Mouse (Mus musculus): Measurements from ENCODE around the gene Mrps5.
A peak's percentile ranks its signal among the peaks of the same experiment; 100 is the strongest.

Mrps5 gene

DNA sequence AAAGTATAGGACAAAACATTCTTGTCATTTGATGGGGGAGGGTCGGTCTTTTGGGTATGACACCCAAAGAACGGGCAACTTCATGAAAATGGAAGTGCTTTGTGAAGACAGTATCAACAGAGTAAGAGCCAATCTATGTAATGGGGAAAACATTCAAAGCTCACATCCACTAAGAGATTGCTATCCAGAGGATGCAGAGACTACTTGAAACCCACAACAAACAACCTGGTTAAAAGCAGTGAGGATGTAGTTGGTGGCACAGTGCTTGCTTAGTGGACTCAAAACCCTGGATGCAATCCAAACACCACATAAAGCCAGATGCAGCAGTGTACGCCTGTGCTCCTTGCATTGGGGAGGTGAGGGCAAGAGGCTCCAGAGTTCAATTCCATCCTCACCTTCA lies 32.3 kb downstream of the Mrps5 start:
- DNase-seq (ENCODE audit: low read depth, low spot score), result peak; percentile 45

DNA sequence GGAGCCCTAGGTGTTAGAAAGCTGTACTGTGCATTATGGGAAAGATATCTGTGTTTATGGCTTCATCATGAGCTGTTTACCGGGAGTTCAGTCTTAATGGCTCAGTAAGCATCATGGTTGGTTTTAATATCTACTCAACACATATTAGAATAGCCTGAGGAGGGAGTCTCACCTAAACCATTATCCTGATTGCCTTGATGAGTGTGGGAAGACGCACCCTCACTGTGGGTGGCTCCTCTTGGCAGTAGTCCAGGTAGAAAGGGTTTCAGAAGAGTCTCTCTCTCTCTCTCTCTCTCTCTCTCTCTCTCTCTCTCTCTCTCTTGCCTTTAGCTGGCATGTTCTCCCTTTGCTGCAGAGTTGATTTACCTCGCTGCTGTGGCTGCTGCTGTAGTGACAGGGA lies 35.0 kb downstream of the Mrps5 start:
- no peak for DNase-seq (ENCODE audit: low read depth, low spot score)

DNA sequence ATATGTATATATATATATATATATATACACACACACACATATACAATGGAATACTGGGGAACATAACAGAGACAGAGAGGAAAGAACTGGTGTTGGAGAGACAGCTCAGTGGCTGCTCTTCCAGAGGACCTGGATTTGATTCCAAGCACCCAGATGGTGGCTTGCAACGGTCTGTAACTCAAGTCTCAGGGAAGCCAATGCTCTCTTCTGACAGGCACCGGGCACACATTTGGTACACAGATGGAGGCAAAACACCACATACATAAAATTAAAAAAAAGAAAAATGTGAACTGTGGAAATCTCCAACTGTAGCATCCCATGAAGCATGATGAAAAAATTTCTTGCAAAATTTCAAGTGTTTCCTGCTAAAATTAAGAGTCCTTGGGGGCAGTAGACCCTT lies 37.8 kb downstream of the Mrps5 start:
- no peak for DNase-seq (ENCODE audit: low read depth, low spot score)

DNA sequence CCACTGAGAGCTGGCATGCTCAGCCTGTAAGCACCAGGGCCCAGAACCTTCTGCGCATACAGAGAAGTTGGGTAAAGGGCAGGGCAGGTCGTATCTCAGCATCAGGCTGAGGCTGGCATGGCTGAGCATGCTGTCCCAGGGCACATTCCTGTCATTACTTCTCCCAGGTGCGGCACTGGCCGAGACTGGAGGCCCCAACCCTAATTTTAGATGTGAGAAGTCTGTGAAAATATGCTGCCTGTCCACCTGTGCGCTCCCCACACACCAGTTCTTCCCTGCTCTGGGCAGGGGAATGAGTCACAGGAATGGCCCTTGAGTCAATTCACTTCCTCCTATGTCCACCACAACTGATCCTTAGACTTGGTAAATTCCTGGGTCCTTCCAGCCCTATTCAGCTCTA lies 38.6 kb downstream of the Mrps5 start:
- no peak for DNase-seq (ENCODE audit: low read depth, low spot score)

DNA sequence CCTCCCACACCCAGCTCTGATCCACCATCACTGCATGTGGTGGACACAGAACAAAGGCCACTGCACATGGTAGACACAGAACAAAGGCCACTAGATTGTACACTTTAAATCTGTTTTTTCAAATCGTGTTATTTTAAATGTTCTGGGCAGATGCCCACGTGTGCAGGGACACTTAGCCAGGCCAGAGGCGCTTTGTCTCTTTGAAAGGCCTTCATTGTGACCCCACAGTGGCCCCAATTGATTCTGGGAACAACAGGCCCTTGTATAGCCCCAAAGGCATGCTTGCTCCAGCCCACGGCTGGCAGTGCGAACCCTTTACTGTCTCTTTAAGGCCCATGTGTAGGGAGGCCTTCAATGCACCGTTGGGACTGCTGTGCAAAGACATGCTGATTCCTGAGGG lies 40.3 kb downstream of the Mrps5 start:
- no peak for DNase-seq (ENCODE audit: low read depth, low spot score)

DNA sequence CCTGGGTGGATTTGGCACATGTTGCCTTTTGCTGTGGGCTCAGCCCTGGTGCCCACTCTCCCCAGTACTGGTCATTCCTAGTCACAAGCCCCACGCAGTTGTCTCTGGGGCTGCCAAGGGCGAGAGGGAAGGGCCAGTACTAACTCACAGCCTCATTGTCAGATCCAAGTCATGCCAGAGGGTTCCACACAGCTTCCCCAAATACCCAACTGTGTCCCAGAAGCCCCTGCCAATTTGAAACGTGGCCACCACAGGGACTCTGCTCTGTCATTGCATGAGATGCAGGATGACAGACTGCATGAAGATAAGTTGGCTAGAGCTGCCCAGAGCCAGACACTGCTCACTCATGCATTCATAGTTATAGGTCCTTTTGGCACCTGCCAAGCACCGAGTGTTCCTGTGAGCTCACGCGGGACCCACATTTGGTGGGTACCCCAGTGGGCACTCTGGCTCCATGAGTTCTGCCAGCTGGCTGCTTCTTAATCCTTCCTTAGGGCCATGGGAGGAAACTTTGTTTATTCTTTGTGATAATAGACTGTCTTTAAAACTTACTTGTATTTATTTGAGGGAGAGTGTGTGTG lies 41.1 kb downstream of the Mrps5 start:
- no peak for DNase-seq (ENCODE audit: low read depth, low spot score)

DNA sequence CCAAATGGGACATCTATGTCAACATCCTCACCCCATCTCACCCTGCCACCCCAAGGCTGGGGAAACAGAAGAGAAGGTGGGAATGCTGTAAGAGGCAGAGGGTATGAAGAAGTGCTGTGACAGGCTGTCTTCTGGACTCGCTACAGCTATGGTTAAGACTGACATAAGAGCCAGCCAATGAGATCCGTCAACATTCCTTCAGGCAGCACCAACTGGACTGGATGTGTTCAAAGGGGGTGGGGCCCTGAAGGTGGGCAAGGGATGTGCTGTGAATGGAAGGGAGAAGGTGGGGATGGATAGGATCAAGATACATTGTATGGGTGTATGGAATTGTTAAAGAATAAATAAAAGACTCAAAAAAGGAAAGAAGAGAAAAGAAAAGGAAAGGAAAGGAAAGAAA lies 45.6 kb downstream of the Mrps5 start:
- DNase-seq (ENCODE audit: low read depth, low spot score), result no peak

DNA sequence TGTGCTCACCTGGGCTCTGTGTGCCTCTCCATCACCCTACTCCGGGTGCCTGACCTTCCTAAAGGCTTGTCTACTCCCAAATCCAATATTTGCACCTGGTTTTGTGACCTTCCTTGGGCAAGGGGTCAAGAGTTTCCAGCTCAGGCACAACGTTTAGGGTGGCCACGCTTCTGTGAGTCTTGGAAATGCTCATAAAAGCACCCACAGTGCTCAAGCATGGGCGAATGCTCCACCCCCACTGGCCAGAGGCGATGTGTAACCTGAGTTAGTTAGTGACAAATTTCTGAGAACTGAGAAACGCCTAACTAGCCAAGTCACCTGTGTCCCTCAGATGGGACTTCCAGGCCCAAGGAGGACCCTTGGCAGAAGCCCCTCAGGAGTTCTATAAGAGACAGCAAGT lies 48.6 kb downstream of the Mrps5 start:
- DNase-seq (ENCODE audit: low read depth, low spot score), result no peak

DNA sequence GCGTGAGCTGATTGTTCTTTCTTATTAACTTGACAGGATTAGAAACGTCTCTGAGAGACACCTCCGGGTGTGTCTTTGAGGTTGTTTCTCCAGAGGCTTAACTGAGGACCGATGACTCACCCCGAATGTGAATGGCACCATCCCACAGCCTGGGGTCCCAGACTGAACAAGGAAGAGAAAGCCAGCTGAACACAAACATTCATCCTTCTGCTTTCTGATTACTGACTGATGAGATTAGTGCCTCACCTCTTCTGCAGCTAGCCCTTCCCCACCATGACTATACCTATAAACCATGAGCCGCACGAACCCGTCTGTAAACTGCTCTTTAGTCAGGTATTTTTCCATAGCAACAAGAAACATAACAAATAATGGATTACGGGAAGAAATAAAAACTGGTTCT lies 52.0 kb downstream of the Mrps5 start:
- DNase-seq (ENCODE audit: low read depth, low spot score), result no peak

DNA sequence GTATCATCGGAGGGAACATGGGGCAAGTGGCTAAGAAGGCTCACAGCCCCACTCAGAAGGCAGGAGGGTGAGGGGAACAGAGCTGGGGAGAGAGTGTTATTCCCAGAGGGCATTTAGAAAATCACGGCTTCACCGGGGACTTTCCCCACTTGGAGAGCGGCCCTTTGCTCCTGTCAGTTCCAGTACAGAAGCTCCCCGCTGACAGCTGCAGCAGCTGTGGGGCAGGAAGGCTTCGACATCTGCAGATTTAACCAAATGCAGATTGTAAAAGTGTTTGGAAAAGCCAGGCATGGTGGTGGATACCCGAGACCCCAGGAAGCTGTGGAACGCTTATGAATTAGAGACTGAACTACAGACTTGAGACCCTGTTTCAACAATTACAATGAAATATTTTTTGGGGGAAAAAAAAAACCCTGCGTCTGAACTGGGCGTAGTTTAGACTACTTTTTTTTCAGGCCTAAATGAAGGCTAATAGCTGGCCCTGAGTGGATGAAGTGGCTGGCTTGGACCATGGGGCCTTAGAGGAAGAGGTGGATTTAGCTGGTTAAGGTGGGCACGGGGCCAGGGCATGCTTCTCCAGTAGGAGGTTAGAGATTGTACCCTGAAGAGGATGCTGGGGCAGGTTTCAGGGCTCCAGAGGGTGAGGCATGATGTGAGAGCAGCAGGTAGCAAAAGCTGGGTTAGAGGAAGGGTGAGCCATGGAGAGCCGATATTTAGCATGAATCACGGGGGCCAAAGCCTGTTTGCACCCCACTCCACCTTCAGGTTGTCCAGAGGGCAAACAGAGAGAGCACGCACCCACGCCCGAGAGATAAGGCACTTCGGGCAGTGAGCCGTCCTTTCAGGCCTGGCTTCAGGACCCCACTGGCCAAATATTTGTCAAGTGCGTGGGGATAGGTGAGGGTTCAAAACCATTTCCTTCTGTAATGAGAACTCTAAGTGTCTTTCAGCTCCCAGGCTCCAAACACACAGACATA lies 57.0 kb downstream of the Mrps5 start:
- DNase-seq (ENCODE audit: low read depth, low spot score), result no peak

DNA sequence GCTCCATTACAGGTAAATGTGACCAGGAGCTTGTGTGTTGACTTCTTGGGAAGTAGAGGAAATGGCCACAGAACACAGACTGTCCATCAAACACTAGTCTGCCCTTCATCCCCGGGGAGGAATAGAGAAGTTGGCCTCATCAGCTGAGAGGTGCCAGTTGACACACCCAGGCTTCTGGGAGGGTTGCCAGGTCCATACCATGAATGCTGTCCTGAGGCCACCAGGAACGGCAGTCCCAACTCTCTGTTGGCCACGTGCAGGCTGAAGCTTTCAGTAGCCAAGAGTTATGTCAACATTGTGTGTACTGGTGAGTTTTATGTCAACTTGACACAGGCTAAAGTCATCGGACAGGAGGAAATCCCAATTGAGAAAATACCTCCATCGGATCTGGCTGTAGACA lies 59.9 kb downstream of the Mrps5 start:
- DNase-seq (ENCODE audit: low read depth, low spot score), result no peak

DNA sequence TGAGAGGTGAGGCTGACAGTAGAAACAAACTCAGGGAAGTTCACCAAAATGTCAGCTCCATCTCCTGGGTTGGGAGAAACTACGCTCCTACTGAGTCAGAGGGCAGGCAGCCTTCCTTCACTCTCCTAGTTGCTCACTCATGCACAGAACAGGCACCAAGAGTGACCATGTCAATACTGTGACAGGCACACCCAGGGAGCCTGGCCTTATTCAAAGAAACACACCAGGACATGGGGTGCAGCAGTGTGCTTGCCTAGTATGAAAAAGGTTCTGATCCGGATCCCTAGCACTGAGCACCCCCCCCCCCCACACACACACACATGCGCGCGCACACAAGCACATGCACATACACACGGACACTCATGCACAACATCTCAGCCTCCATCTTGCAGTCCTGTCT lies 61.1 kb downstream of the Mrps5 start:
- no peak for DNase-seq (ENCODE audit: low read depth, low spot score)

DNA sequence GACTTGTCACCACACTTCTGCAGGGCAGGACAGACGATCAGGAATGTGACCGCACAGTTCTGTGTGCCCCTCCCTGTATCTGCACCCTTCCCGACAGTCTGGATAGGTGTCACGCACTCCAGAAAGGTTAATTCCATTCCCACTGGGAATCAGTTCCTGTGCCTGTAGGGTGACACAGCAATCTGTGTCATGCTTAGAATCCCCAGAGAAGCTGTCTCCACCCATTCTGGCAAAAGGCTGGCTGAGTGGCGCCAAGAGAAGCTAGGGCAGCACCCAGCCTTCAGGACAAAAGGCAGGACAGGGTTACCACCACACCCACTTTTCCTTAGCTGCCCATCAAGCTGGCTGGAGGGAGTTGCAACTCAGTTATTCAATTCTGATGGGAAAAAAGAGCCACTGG lies 62.9 kb downstream of the Mrps5 start:
- no peak for DNase-seq (ENCODE audit: low read depth, low spot score)

DNA sequence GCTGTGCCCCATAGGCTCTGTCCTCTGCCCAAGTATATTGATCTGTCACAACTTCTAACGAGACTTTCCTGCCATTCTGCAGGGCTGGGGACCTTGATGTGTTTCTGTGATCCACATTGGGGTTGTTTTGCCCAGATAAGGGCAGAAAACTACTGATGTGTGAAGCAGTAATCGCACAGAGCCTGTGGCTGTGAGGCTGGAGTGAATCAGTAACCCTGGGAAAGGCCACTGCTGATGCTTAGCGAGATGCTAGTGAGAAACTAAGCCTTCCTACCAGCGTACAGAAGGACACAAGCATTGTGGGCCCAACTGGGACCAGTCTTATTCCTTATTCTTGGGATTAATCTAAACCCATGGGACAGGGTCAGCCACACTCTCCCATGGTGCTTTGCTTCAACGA lies 64.6 kb downstream of the Mrps5 start:
- DNase-seq (ENCODE audit: low read depth, low spot score), result no peak

DNA sequence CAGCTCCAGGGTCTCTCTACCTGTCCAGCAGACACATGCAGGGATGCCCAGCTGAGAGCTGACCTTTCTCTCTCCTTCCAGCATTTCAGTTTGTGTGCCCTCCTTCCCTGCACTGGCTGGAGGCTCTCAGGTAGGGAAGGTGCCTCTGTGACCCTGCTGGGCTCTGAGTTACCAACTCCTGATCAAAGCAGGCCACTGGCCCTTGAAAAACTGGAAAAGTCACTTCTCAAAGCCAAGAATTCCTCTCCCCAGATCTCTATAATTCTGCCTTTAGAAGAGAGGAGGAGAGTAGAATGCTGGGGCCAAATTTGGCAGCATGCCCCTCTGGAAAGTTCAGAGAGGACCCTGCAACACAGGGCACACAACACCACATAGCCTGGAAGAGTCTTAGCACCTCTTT lies 65.3 kb downstream of the Mrps5 start:
- DNase-seq (ENCODE audit: low read depth, low spot score), result no peak

DNA sequence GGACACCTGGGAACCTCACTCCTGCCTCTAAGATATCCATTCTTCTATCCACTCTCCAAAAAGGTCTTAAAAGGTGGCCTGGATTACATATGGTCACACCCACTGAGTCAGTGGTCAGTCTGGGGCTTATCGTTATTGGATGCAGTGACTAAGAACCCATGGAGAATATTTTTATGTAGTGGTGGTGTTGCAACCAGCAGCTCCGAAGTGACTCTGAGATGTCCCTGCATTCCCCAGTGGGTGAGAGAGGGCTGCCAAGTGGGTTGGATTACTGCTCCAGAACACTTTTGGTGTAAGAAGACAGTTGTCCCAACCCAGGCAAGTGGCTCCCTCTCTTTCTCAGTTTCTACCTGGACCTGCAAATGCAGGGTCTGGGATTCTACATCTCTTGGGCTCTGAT lies 65.8 kb downstream of the Mrps5 start:
- DNase-seq (ENCODE audit: low read depth, low spot score), result no peak

DNA sequence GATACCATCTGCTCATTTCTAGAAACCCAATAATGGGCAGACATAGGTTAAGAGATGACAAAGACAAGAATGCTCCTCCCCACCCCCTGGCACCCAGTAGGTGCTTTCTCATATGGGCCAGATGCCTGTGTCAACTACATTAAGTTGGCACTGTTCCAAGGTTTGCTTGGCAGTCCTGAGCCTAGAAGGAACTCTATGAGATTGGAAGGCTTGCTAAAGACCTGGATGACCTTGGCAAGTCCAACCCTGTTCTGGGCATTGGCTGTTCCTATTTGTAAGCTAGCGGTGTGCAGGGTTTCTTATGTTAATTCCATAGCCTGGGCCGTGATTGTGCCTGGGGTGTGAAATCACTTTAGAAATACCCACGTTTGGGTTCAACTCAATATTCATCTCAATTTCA lies 67.8 kb downstream of the Mrps5 start:
- no peak for DNase-seq (ENCODE audit: low read depth, low spot score)

DNA sequence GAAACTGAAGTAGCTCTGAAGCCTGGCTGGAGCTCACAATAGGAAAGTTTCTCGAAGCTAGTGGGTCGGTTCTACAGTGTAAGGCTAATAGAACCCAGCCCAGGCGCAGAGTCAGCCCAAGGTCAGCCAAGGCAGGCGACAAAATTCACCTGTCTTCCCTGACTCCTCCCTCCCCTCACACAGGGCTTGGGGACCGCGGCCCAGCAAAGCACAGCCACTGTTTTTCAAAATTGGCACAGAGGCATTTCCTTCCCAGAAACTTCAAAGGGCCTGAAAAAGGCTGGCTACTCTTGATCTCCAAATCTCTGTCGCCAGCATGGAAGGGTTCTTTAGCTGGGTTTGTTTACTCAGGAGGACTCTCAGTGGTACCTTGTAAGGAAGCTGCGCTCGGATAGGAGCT lies 68.4 kb downstream of the Mrps5 start:
- DNase-seq (ENCODE audit: low read depth, low spot score), result no peak

DNA sequence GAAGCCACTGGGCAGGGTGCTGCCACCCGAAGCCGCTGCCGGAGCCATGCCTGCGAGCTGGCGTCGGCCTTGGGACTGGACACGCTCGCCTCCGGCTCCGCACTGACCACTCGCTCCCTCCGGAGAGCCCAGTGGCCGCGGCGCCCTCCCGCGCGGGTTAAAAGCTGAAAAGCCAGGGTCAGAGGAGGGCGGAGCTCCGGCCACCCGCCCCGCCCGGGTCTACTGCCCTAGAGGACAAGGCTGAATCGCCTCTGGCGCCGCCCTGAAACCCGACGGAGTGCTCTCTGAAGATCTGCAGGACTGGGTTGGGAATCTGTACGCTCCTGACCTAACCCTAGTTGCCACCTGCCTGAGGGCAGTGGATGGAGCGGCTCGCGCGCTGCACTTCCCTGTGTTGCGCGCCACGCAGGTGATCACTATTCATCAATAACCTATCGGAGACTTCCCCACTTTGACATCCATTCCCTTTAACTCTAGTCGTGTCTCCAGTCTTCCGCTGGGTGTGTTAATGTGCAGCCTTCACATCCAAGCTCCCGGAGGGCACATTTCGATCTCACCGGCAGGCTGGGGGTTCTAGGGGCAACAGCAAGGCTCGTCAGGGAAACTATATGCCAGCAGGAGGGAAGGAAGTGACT lies 69.2 kb downstream of the Mrps5 start, which contains the start of gene Mal:
TSS of gene Mal (minus strand) at position 610 of the 635 bp plus-strand sequence.
- DNase-seq (ENCODE audit: low read depth, low spot score), result no peak
